Mouse (Mus musculus): ENCODE data around the gene Defb22. TPM values are rescaled to one million over a fixed set of nuclear protein-coding genes. Genes with fewer than 3 reads are reported as not detected.
A peak's percentile ranks its signal among the peaks of the same experiment; 100 is the strongest.

Gene Defb22
- total RNA-seq, 2 experiments from 2014 or later: not detected

- no peak for DNase-seq (ENCODE audit: low spot score in 2 of 2)
These were observed 47.6 kb downstream of the Defb22 start for GRCm38 (mm10) chr2:152442322-152442721.

GRCm38 (mm10) chr2:152439833-152440232 is 50.1 kb downstream of the Defb22 start:
- DNase-seq (ENCODE audit: low spot score in 2 of 2): no peak

- DNase-seq (ENCODE audit: low spot score in 2 of 2): no peak
These were observed 51.0 kb downstream of the Defb22 start for GRCm38 (mm10) chr2:152438963-152439362.

- DNase-seq (ENCODE audit: low spot score in 2 of 2): peak; percentile 80 to 85
These were observed 52.7 kb downstream of the Defb22 start for GRCm38 (mm10) chr2:152436983-152437860.

GRCm38 (mm10) chr2:152436405-152436901 is 53.5 kb downstream of the Defb22 start:
- no peak for DNase-seq (ENCODE audit: low spot score in 2 of 2)

Other genes with a start within 250 kb of the Defb22 start
- 10 to 100 TPM; 50.8 to 54.8 TPM for gene Tbc1d20, start 196.3 kb downstream of the Defb22 start, total RNA-seq (2021)
- gene Rbck1, start 157.5 kb downstream of the Defb22 start, total RNA-seq (2021): 100 to 1,000 TPM; 100 to 110 TPM
- under 1 TPM in 1 of 2 experiments, not detected in 1; 0.69 TPM for gene Trib3, start 146.1 kb downstream of the Defb22 start, total RNA-seq (2021)
- 100 to 1,000 TPM in 1 of 2 experiments, 10 to 100 TPM in 1; 95.7 to 106 TPM for gene Nrsn2, start 113.5 kb downstream of the Defb22 start, total RNA-seq (2021)
- gene Sox12, start 92.1 kb downstream of the Defb22 start, total RNA-seq (2021): 10 to 100 TPM; 15.0 to 15.6 TPM
- 10 to 100 TPM; 10.2 to 10.6 TPM for gene Zcchc3, start 75.1 kb downstream of the Defb22 start, total RNA-seq (2021)
- 1 to 10 TPM; 1.7 to 2.3 TPM for gene 6820408C15Rik, start 74.6 kb downstream of the Defb22 start, total RNA-seq (2021)
- gene Defb23, start 25.5 kb downstream of the Defb22 start, total RNA-seq (2021): not detected
- gene Defb20, start 13.1 kb downstream of the Defb22 start, total RNA-seq (2021): not detected
- not detected for gene Defb26, start 21.6 kb upstream of the Defb22 start, total RNA-seq (2021)
- not detected for gene Defb28, start 28.1 kb upstream of the Defb22 start, total RNA-seq (2021)
- gene Defb29, start 50.0 kb upstream of the Defb22 start, total RNA-seq (2021): not detected
- not detected for gene Gm17416, start 79.2 kb upstream of the Defb22 start, total RNA-seq (2021)
- not detected for gene Defb21, start 82.6 kb upstream of the Defb22 start, total RNA-seq (2021)
- gene Defb19, start 90.2 kb upstream of the Defb22 start, total RNA-seq (2021): not detected
- gene Defb45, start 109.3 kb upstream of the Defb22 start, total RNA-seq (2021): not detected
- gene Defb36, start 114.2 kb upstream of the Defb22 start, total RNA-seq (2021): not detected
- not detected for gene Defb25, start 132.9 kb upstream of the Defb22 start, total RNA-seq (2021)
- under 1 TPM; 0.74 to 0.79 TPM for gene Rem1, start 136.8 kb upstream of the Defb22 start, total RNA-seq (2021)
- gene H13, start 179.3 kb upstream of the Defb22 start, total RNA-seq (2021): 10 to 100 TPM; 75.0 to 76.0 TPM
- gene Mcts2, start 196.9 kb upstream of the Defb22 start, total RNA-seq (2021): 10 to 100 TPM; 18.3 to 19.2 TPM
- 10 to 100 TPM; 19.5 to 22.3 TPM for gene Id1, start 246.1 kb upstream of the Defb22 start, total RNA-seq (2021)